Mouse (Mus musculus): ENCODE measurements around the gene Gpr18. TPM values are rescaled to one million over a fixed set of nuclear protein-coding genes. Genes with fewer than 3 reads are reported as not detected.
A peak's percentile ranks its signal among the peaks of the same experiment; 100 is the strongest.

Gpr18 gene
- polyA plus RNA-seq, 1 experiment: 91.9 TPM

DNA sequence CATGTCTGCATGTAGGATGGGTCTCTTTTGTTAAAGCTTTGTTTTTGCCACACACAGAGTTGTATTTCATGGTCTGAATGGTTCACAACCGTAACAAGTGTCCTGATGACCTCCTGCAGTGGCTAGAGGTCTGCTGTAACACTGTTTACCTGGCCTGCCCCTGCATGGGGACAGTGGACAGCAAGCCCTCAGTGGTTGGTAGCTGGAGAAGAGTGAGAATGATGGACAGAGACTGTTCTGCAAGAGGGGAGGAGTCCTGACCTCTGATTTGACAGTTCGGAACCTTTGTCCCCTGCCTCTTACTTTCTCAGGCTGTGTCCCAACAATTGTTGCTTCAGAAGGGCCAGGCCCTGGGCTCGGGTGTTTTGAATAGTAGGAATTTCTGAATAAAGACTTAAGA, 2.7 kb upstream of the Gpr18 start:
- WGBS: 88% methylated on average over 3 of the region's 3 CpGs
- H3K27ac ChIP-seq (ENCODE audit: insufficient read depth, low read length): peak overlapping the region; percentile 45
- no peaks in the 10 kb centered on the region for H3K36me3 ChIP-seq (ENCODE audit: control insufficient read depth, insufficient read depth, low read length)
- H3K27me3 ChIP-seq (ENCODE audit: control insufficient read depth, insufficient read depth, low read length): no peaks in the 10 kb centered on the region
- H3K4me1 ChIP-seq (ENCODE audit: control insufficient read depth, insufficient read depth, insufficient read length): peaks cover 11% of the 10 kb centered on the region; the same call in 1 of the 2 replicates
- H3K4me3 ChIP-seq (ENCODE audit: extremely low read depth, insufficient read depth, insufficient read length): no peak overlapping the region
- peak in 1 of 2 experiments; percentile 1 for DNase-seq (ENCODE audit: low read depth in 1 of 2, low spot score in 2 of 2)
- TF ChIP-seq POLR2A (IDR thresholded peaks at IDR 0.05; ENCODE audit: low read depth, low read length) (no peak), CTCF (IDR thresholded peaks at IDR 0.05; ENCODE audit: extremely low read depth, insufficient read depth, insufficient read length, insufficient replicate concordance) (no peak)

- no peak; the same call in 1 of the 2 replicates for TF ChIP-seq POLR2A (IDR thresholded peaks at IDR 0.05; ENCODE audit: low read depth, low read length)
- TF ChIP-seq CTCF (IDR thresholded peaks at IDR 0.05; ENCODE audit: extremely low read depth, insufficient read depth, insufficient read length, insufficient replicate concordance): no peak
- H3K27ac ChIP-seq (ENCODE audit: insufficient read depth, low read length): peak overlapping the region; percentile 96
- DNase-seq (ENCODE audit: low read depth in 1 of 2, low spot score in 2 of 2): no peak
- H3K4me3 ChIP-seq (ENCODE audit: extremely low read depth, insufficient read depth, insufficient read length): peak overlapping the region; percentile 28; the same call in 1 of the 2 replicates
- H3K4me1 ChIP-seq (ENCODE audit: control insufficient read depth, insufficient read depth, insufficient read length): peaks cover 18% of the 10 kb centered on the region; the same call in 1 of the 2 replicates
- H3K36me3 ChIP-seq (ENCODE audit: control insufficient read depth, insufficient read depth, low read length): peaks cover 13% of the 10 kb centered on the region
- no peaks in the 10 kb centered on the region for H3K27me3 ChIP-seq (ENCODE audit: control insufficient read depth, insufficient read depth, low read length)
- 19% methylated on average over 6 of the region's 6 CpGs for WGBS
Measured at GRCm38 (mm10) chr14:121916311-121917094, 922 bp upstream of the Gpr18 start.

DNA sequence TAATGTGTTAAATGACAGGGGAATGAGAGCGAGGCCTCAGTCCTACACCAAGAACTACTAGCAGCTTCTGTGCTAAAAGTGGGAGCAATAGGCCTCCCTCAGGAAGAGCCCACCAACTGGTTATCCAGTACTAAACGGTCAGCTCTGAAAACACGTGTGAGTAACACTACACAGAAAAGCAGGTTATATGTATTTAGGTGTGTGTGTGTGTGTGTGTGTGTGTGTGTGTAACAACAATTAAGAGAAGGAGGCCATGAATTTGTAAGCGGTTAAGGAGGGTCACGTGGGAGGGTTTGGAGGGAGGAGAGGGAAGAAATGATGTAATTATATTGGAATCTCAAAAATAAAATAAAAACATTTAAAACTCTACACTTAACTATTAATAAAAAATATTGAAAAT, 438 bp downstream of the Gpr18 start:
- WGBS: 42% methylated on average over 5 of the region's 5 CpGs
- H3K4me1 ChIP-seq (ENCODE audit: control insufficient read depth, insufficient read depth, insufficient read length): peaks cover 22% of the 10 kb centered on the region
- H3K36me3 ChIP-seq (ENCODE audit: control insufficient read depth, insufficient read depth, low read length): peaks cover 21% of the 10 kb centered on the region
- peak overlapping the region; percentile 49 for H3K4me3 ChIP-seq (ENCODE audit: extremely low read depth, insufficient read depth, insufficient read length)
- TF ChIP-seq CTCF (IDR thresholded peaks at IDR 0.05; ENCODE audit: extremely low read depth, insufficient read depth, insufficient read length, insufficient replicate concordance) (no peak), POLR2A (IDR thresholded peaks at IDR 0.05; ENCODE audit: low read depth, low read length) (no peak)
- peak overlapping the region; percentile 63 for H3K27ac ChIP-seq (ENCODE audit: insufficient read depth, low read length)
- no peak for DNase-seq (ENCODE audit: low read depth in 1 of 2, low spot score in 2 of 2)
- H3K27me3 ChIP-seq (ENCODE audit: control insufficient read depth, insufficient read depth, low read length): no peaks in the 10 kb centered on the region

DNA sequence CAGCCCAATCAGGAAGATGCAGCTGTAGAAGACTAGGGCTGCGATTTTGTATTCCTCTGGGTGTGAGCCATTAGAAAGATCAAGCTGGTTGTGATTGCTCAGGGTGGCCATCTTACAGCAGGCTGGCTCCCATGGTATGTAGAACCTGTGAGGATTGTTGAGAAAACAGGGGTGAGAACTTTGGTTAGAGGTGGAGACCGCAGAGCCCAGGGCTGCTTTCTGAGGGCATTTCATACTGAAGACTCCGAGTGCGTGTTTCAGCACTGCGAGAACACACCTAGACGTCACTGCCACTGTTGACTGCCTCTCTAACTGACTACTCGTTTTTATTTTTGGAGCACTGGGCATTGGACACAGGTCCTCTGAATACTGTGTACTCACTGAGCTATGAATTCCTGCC, 3.1 kb downstream of the Gpr18 start:
- Histone ChIP-seq H3K4me1 (ENCODE audit: control insufficient read depth, insufficient read depth, insufficient read length) (peaks cover 24% of the 10 kb centered on the region), H3K4me3 (ENCODE audit: extremely low read depth, insufficient read depth, insufficient read length) (no peak overlapping the region), H3K36me3 (ENCODE audit: control insufficient read depth, insufficient read depth, low read length) (peaks cover 30% of the 10 kb centered on the region), H3K27me3 (ENCODE audit: control insufficient read depth, insufficient read depth, low read length) (no peaks in the 10 kb centered on the region), H3K27ac (ENCODE audit: insufficient read depth, low read length) (no peak overlapping the region)
- no peak for TF ChIP-seq POLR2A (IDR thresholded peaks at IDR 0.05; ENCODE audit: low read depth, low read length)
- TF ChIP-seq CTCF (IDR thresholded peaks at IDR 0.05; ENCODE audit: extremely low read depth, insufficient read depth, insufficient read length, insufficient replicate concordance): no peak
- no peak for DNase-seq (ENCODE audit: low read depth in 1 of 2, low spot score in 2 of 2)
- WGBS: 91% methylated on average over 7 of the region's 7 CpGs

- no peak overlapping the region for H3K4me3 ChIP-seq (ENCODE audit: extremely low read depth, insufficient read depth, insufficient read length)
- TF ChIP-seq CTCF (IDR thresholded peaks at IDR 0.05; ENCODE audit: extremely low read depth, insufficient read depth, insufficient read length, insufficient replicate concordance) (no peak), POLR2A (IDR thresholded peaks at IDR 0.05; ENCODE audit: low read depth, low read length) (no peak)
- no peaks in the 10 kb centered on the region for H3K27me3 ChIP-seq (ENCODE audit: control insufficient read depth, insufficient read depth, low read length)
- no peak for DNase-seq (ENCODE audit: low read depth in 1 of 2, low spot score in 2 of 2)
- peaks cover 38% of the 10 kb centered on the region for H3K4me1 ChIP-seq (ENCODE audit: control insufficient read depth, insufficient read depth, insufficient read length)
- H3K27ac ChIP-seq (ENCODE audit: insufficient read depth, low read length): no peak overlapping the region
- 44% methylated on average over 6 of the region's 6 CpGs for WGBS
- peaks cover 32% of the 10 kb centered on the region for H3K36me3 ChIP-seq (ENCODE audit: control insufficient read depth, insufficient read depth, low read length)
Measured at GRCm38 (mm10) chr14:121909868-121910267, 5.7 kb downstream of the Gpr18 start.

DNA sequence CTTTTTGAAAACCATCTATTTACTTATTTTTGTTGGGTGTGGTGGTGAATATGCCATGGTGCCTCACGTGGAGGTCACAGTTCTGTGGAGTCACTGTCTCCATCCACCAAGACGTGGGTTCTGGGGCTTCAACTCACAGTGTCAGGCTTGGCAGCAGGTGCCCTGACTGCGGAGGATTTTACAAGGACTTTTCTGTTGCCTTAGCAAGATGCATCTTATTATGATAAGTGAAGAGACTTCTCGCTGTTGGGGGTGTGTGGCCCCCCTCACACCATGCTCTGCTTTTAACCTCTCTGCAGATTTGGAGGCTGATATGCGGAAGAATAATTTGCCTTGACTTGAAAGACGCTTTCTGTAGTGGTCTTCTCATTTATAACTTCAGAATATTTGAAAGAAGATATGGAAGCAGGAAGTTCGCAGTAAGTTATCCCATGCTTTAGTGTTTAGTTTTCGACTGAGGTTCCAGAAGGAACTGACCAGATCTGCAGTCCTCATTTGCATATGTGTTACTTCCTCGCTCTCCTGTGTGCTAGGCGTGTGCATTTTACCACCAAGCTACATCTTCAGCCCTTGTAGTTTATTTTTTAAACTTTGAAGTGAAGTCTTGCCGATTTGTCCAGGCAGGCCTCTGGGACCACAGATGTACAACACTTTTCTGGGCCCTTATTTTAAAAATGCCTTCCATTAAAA, 8.4 kb downstream of the Gpr18 start:
- peaks cover 26% of the 10 kb centered on the region for H3K36me3 ChIP-seq (ENCODE audit: control insufficient read depth, insufficient read depth, low read length)
- H3K4me3 ChIP-seq (ENCODE audit: extremely low read depth, insufficient read depth, insufficient read length): no peak overlapping the region
- no peaks in the 10 kb centered on the region for H3K27me3 ChIP-seq (ENCODE audit: control insufficient read depth, insufficient read depth, low read length)
- DNase-seq (ENCODE audit: low read depth in 1 of 2, low spot score in 2 of 2): no peak
- peak overlapping the region; percentile 91 for H3K27ac ChIP-seq (ENCODE audit: insufficient read depth, low read length)
- 29% methylated on average over 11 of the region's 11 CpGs for WGBS
- peaks cover 50% of the 10 kb centered on the region for H3K4me1 ChIP-seq (ENCODE audit: control insufficient read depth, insufficient read depth, insufficient read length)
- no peak for TF ChIP-seq POLR2A (IDR thresholded peaks at IDR 0.05; ENCODE audit: low read depth, low read length)
- no peak for TF ChIP-seq CTCF (IDR thresholded peaks at IDR 0.05; ENCODE audit: extremely low read depth, insufficient read depth, insufficient read length, insufficient replicate concordance)
